Mouse (Mus musculus) gastrocnemius, adult 2 months (tissue): ENCODE data around the gene Wdr66. TPM values are rescaled to one million over a fixed set of nuclear protein-coding genes. Genes with fewer than 3 reads are reported as not detected.
A peak's percentile ranks its signal among the peaks of the same experiment; 100 is the strongest.

Experiments
- DNase-seq: peaks from one replicate; pipeline ENCODE4 v3.0.0; 2022
- H3K27ac ChIP-seq: fragments of 200-600 bp; 2 replicates; pipeline ENCODE4 v1.8.1; 2022; ENCODE audit warnings: mild to moderate bottlenecking
- H3K4me3 ChIP-seq: fragments of 200-600 bp; 2 replicates; pipeline ENCODE4 v1.8.1; 2022; ENCODE audit warnings: mild to moderate bottlenecking, moderate library complexity
- CTCF ChIP-seq: fragments of 200-600 bp; IDR thresholded peaks from 2 replicates; pipeline ENCODE4 v1.8.1; 2022; ENCODE audit warnings: antibody characterized with exemption, mild to moderate bottlenecking, moderate library complexity
- intact Hi-C: fragments of 180-260 bp; cut with DNase I; formaldehyde crosslinking; loops from one replicate; pipeline ENCODE4 v1.15.1; 2025
- total RNA-seq, 2 experiments: library from RNA; stranded (reverse); gene quantifications; 2 replicates each; pipeline ENCODE4 v1.2.3; 2021

The Wdr66 gene
- total RNA-seq, 2 experiments from 2014 or later, result 0.56 to 1.5 TPM

DNA sequence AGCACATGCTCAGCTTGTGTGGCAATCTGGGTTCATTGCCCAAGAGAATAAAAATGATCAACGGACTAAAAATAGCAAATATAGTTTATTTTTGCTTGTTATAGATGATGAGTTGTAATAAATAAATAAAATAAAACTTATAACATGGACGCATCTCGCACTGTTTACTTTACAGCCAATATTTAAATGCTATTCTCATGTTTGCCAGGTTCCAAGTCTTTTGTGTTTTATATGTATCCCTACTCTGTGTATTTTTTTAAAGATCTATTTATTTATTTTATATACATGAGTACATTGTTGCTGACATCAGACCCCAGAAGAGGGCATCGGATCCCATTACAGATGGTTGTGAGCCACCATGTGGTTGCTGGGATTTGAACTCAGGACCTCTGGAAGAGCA, 25.8 kb downstream of the Wdr66 start:
- no peak for TF ChIP-seq CTCF
- H3K4me3 ChIP-seq, result no peak overlapping the region
- DNase-seq, result no peak
- intact Hi-C loops, result no loop called here
- no peak overlapping the region for H3K27ac ChIP-seq

DNA sequence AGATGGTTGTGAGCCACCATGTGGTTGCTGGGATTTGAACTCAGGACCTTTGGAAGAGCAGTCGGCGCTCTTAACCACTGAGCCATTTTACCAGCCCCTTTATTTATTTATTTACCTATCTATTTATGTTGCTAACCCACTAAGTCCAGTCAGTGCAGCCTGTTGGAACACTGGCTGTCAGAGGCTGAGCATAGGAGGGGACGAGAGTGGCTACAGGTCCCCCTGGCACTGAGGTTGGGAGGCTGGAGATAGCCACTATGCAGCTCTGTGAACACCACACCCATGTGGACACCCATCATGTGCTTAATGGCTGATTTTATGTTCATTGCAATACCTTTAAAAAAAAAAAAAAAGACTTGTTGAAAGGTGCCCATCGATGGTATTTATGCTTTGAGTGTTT, 27.3 kb downstream of the Wdr66 start:
- DNase-seq, result no peak
- intact Hi-C loops, result no loop called here
- TF ChIP-seq CTCF, result no peak
- no peak overlapping the region for H3K27ac ChIP-seq
- H3K4me3 ChIP-seq, result no peak overlapping the region

DNA sequence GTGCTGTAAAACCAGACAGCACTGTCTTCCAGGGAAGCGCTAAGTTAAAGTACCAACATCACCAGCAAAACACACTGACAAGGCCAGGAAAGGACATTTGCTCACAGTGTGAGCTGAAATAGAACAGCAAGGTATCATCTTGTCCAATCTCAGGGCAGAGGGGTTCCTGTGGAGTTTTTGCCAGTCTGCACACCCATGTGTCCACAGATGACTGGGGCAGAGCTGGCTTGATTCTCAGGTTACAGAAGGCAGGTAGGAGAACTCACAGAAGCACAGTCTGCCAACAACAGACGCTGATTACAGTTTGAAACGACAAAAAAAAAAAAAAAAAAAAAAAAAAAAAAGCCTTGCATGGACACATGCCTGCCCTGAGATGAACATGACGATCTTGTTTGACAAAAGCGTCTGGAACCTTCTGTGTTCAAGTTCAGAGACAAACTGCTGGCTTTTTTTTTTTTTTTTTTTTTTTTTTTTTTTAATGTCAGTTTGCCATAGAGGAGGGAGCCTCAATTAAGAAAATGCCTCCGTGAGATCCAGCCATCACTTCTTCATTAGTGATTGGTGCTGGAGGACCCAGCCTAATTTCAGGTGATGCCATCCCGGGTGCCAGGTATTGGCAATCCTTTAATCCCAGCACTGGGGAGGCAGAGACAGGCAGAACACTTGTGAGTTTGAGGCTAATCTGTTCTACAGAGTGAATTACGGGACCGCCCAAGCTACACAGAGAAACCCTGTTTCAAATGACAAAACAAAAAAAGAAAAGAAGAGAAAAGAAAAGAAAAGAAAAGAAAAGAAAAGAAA, 29.6 kb downstream of the Wdr66 start:
- no peak overlapping the region for H3K4me3 ChIP-seq
- H3K27ac ChIP-seq, result no peak overlapping the region
- intact Hi-C loops, result no loop called here
- TF ChIP-seq CTCF, result no peak
- DNase-seq, result no peak

DNA sequence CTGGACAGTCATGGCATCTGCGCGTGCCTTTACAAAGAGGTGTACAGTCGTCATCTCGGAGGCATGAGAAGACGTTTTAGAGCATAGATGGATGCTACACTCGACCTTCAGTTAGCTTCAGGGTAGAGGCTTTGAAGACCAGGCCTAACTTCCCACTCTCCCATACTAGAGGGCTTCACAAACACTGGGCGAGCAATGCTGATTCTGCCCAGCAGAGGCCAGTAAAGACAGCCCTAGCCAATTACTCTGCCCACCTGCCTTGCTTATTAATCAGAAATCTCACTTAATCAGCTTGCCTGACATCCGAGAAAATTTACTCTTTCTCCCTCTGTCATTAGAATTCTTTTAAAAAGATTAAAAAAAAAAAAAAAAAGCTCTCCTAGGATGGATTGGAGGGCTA, 33.3 kb downstream of the Wdr66 start:
- H3K27ac ChIP-seq, result no peak overlapping the region
- peak; percentile 76 for TF ChIP-seq CTCF
- intact Hi-C loops, result loop anchor here (5.0 kb wide), 1 partner anchor 92 kb away; no protein-coding TSS in a partner anchor
- peak; percentile 42 for DNase-seq
- H3K4me3 ChIP-seq, result no peak overlapping the region

DNA sequence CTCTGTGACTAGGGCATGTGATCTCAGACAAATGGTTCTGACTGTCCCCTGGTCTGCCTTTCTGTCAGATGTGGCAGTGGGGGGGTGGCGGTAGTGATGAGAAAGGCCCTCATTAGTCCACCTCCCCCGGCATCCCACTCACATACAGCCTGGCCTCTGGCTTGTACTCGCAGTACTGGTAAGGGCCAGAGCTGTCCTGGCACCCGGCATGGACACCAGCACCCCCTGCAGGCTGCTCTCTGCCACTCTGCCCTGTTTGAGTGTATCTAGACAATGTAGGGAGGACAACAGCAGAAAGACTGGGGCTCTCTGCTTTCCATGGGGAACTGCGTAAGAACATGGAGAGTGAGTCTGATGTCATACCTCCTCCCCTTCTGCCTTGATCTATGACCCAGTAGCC, 36.2 kb downstream of the Wdr66 start:
- no peak for DNase-seq
- H3K27ac ChIP-seq, result no peak overlapping the region
- intact Hi-C loops, result loop anchor here (5.0 kb wide), 1 partner anchor 89 kb away; no protein-coding TSS in a partner anchor
- no peak overlapping the region for H3K4me3 ChIP-seq
- peak; percentile 37; the same call in 1 of the 2 replicates for TF ChIP-seq CTCF

DNA sequence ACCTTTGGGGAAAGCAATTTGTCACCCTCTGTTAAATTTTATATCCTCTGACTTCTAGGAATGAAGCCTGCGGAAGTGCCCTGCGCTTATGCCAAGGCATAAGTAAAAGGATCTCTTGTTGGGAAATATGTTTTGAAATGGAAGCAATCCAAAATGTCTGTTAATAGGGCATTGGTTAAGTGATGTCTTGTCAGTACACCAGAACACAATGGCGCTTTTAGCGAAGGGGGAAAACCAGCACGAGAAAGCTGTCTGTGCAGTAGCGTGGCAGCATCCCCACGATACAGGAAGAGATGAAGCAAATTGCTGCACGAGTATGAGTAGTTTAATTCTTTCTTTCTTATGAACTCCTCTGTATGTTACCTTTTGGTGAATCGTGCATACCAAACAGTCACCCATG, 42.8 kb downstream of the Wdr66 start:
- TF ChIP-seq CTCF, result no peak
- intact Hi-C loops, result no loop called here
- DNase-seq, result no peak
- H3K27ac ChIP-seq, result no peak overlapping the region
- H3K4me3 ChIP-seq, result no peak overlapping the region

DNA sequence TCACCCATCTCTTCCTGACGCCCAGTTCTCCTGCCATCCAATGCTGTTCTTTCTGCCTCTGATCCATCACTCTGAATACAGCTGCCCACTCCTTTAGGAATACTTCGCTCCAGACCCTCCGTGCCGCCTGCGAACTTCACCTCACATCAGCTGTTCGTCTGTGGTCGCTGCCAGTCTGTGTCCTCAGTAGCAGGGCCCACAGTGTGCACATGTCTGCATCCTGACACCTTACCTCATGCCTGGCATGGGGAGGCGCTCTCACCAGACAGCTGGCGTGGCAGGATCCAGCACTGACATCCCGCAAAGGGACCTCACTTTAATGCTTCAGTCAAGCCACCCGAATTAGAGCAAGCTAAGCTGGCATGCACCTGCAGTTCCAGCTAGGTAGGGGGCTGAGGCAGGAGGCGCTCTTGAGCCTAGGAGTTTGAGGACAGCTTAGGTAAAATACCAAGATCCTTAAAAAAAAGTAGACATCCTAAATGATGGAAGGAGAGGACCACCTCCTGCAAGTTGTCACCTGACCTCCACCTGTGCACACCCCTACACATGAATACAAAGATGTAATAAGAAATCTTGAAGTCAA, 44.4 kb downstream of the Wdr66 start:
- peak; percentile 26; the same call in 1 of the 2 replicates for TF ChIP-seq CTCF
- H3K4me3 ChIP-seq, result no peak overlapping the region
- no peak overlapping the region for H3K27ac ChIP-seq
- DNase-seq, result no peak
- intact Hi-C loops, result no loop called here

DNA sequence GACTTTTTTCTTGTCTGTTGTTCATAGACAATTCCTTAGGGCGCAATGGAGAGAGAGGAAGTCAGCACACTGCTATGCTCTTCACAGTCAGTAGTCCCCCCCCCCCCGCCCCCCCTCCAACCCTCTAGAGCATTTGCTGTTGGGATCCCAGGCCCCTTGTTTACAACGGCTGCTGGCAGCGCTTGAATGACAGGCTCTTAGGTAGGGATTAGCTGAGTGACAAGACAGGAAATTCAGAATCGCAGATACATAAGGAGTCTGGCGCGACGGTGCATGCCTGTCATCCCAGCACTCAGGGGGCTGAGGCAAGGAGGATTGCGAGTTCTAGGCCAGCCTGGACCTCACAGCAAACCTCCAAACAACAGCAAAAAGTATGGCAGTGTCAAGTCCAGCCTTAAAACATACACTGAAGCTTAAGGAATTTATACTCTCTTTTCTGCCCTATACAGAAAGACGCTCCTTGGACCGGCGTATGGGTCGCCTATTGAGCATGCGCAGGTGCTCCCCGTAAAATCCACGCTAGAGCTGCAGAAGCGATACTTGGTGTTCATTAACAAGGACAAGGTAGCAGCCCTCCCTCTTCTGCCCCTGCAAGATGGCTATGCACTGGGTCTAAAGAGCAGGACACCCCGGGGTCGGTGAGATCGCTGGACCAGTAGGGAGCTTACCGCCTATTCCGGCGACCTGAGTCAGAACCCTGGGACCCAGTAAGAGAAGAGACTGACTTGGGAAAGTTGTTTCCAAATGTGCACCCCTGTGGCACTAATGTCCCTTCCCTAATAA, 45.3 kb downstream of the Wdr66 start:
- no peak for DNase-seq

DNA sequence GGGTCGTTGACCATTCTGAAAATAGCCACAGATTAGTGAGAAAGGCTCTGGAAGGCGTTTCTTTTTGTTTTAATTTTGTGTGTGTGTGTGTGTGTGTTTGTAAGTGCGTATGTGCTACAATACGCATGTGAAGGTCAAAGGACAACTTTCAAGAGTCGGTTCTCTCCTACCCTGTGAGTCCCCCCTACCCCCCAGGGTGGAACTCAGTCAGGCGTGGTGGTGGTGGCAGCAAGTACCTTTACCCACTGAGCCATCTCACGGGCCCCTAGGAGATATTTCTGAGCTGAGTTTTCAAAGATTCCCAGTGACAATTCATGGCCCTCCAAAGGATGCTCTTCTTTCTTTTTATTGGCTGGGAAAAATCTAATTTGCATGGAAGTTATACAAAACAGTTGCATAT, 45.9 kb downstream of the Wdr66 start:
- no peak for DNase-seq
- TF ChIP-seq CTCF, result no peak
- Histone ChIP-seq H3K27ac (no peak overlapping the region), H3K4me3 (no peak overlapping the region)
- intact Hi-C loops, result no loop called here

More for the DNA sequence above, 45.3 kb downstream of the Wdr66 start:
- intact Hi-C loops, result no loop called here
- Histone ChIP-seq H3K4me3 (no peak overlapping the region), H3K27ac (no peak overlapping the region)
- TF ChIP-seq CTCF, result no peak

DNA sequence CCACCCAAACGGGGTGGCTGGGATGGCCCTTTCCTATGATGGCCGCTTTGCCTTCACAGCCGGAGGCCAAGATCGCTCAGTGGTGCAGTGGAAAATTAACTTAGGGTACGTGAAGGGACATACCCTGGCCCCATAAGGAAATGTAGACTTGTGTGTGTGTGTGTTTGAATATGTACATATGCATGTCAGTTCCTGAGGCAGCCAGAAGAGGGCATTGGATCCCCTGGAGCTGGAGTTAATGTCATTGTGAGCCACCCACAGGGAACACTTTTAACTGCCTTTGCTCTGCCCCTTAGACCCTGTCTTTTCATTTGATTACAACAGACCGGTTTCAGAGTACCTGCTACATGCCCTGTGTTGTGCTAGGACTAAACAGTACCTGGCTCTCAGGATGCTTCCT, 46.6 kb downstream of the Wdr66 start:
- DNase-seq, result no peak
- intact Hi-C loops, result no loop called here
- TF ChIP-seq CTCF, result peak; percentile 37
- Histone ChIP-seq H3K27ac (no peak overlapping the region), H3K4me3 (no peak overlapping the region)

DNA sequence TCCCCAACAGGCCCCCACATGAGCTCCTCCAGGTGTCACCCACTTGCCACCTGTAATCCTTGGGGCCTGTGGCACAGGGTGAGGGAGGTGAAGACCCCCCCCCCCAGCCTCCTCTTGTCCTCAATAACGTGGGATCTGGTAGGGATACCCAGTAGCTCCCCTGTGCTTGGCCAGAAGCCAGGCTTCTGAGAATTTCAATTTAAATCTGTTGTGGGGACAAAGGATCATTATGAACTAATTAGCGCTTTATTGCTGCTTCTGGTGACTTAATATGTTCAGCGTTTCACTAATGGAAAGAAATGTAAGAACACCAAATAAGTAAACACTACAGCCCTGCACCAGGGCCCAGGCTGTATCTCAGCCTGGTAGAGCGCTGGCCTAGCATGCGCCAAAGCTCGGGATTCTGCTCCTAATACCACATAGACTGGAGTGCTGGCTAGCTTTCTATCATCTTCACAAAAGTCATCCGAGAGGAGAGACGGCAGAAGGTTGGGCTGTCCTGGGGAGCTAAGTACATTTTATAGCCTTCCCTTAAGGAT, 48.7 kb downstream of the Wdr66 start:
- intact Hi-C loops, result loop anchor here (5.0 kb wide), 1 partner anchor 42 kb away; the partner anchor contains the start of gene Bcl7a
- H3K4me3 ChIP-seq, result no peak overlapping the region
- no peak for DNase-seq
- H3K27ac ChIP-seq, result no peak overlapping the region
- TF ChIP-seq CTCF, result no peak

DNA sequence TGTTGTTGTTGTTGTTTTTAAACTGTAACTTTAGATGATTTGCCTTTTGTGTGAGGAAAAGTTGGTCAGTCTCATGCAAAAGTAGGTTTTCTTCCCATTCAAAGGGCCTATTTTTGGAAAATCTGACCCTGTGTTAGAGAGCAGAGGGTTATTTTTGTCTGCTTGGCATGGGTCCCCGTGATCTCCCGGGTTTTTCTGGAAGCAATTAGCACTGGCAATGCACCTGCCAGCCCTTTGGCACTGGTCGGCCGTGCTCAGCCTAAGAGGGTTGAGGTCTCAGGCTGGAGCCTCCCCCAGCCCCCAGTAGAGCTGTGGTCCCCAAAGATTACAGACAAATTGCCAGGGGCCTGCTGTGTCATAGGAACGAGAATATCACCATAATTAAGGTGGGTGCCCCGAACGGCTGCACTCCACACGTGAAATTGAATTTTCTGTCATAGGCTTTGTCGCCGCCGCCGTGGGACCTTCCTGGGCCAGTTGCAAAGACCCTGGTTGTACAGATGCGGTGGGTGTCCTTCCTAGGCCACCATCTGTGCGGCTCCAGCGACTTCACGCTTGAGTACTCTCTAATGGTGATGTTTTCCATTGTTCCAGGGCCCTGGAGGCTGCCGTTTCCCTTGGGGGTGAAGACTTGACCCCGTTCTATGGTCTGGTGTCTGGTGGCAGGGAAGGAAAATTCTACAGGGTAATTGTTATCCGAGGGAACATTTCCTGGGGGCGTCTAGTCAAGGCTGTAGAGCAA, 50.0 kb downstream of the Wdr66 start:
- peak; percentile 68 for DNase-seq
- Histone ChIP-seq H3K4me3 (peak overlapping the region; percentile 47), H3K27ac (peak overlapping the region; percentile 16)
- intact Hi-C loops, result loop anchor here (5.0 kb wide), 1 partner anchor 40 kb away; the partner anchor contains the start of gene Bcl7a
- TF ChIP-seq CTCF, result no peak
